Mouse (Mus musculus): ENCODE data around the gene Arf1. TPM values are rescaled to one million over a fixed set of nuclear protein-coding genes. Genes with fewer than 3 reads are reported as not detected.

Arf1 gene
- total and polyA plus RNA-seq, 3 experiments: 498 to 733 (median 509) TPM

- Histone ChIP-seq H3K4me3 (replicated peaks in 1 of 3; ENCODE audit: low read depth in 2 of 3, low read length in 2 of 3, poor library complexity in 1 of 3) (peak within 1 kb of the TSS; percentile 63 to 84 (median 67)), H3K79me2 (replicated peaks; ENCODE audit: control insufficient read depth, extremely low read depth, insufficient read depth, poor library complexity, severe bottlenecking) (no peaks in the 10 kb centered on the region), H3K27me3 (replicated peaks) (no peaks in the 10 kb centered on the region), H3K9me3 (replicated peaks; ENCODE audit: low read length) (no peaks in the 10 kb centered on the region), H3K4me2 (ENCODE audit: insufficient read depth, low read depth, poor library complexity, severe bottlenecking) (peak within 1 kb of the TSS; percentile 87), H3K4me1 (ENCODE audit: control insufficient read depth in 1 of 2, insufficient read depth in 2 of 2) (peaks cover 29 to 53% of the 10 kb centered on the region in 2 experiments), H3K9ac (ENCODE audit: insufficient read depth, low read depth) (peak within 1 kb of the TSS; percentile 82), H3K36me3 (replicated peaks in 1 of 2; ENCODE audit: control insufficient read depth in 1 of 2, insufficient read depth in 1 of 2, low read length in 1 of 2) (peaks cover 0 to 6% of the 10 kb centered on the region in 2 experiments), H3K27ac (ENCODE audit: insufficient read depth, low read depth) (peak within 1 kb of the TSS; percentile 95)
- peak; percentile 99 for DNase-seq (ENCODE audit: extremely low read depth)
- in situ Hi-C loops (cut with MboI; ENCODE audit: low pct_ligation_motif_present, low pct_unique_long_range_greater_than_20kb, low sequenced_read_pairs): no loop called here
- dilution Hi-C loops (cut with MboI; ENCODE audit: extremely low pct_ligation_motif_present, extremely low pct_unique_long_range_greater_than_20kb, low sequenced_read_pairs): no loop called here
- TF ChIP-seq USF1 (IDR thresholded peaks at IDR 0.05; ENCODE audit: low read depth, low read length) (no peak), ZC3H11A (IDR thresholded peaks at IDR 0.05; ENCODE audit: low read depth, low read length) (no peak), MEF2A (IDR thresholded peaks at IDR 0.05; ENCODE audit: borderline replicate concordance, low read depth, low read length) (peak; percentile 57; the same call in 1 of the 2 replicates), IRF4 (IDR thresholded peaks at IDR 0.05; ENCODE audit: low read depth, low read length) (no peak), USF2 (conservative IDR thresholded peaks at IDR 0.05; ENCODE audit: low read depth, low read length) (no peak), MAFK (IDR thresholded peaks at IDR 0.05; ENCODE audit: insufficient replicate concordance, low read length) (no peak), RCOR1 (conservative IDR thresholded peaks at IDR 0.05; ENCODE audit: low read depth, low read length) (no peak; the same call in 1 of the 2 replicates), ZKSCAN1 (IDR thresholded peaks at IDR 0.05; ENCODE audit: borderline replicate concordance, low read depth, low read length) (no peak), ETS1 (conservative IDR thresholded peaks at IDR 0.05; ENCODE audit: low read depth, low read length) (peak; percentile 78), NELFE (IDR thresholded peaks at IDR 0.05; ENCODE audit: low read depth, low read length) (peak; percentile 97), CTCF (conservative IDR thresholded peaks at IDR 0.05 in 1 of 2, IDR thresholded peaks at IDR 0.05 in 1 of 2; ENCODE audit: low read depth in 2 of 2, low read length in 2 of 2) (peak in 1 of 2 experiments; percentile 49; a peak in 2 of 4 replicates), NRF1 (IDR thresholded peaks at IDR 0.05; ENCODE audit: low read depth, low read length) (peak; percentile 85), MYC (IDR thresholded peaks at IDR 0.05; ENCODE audit: low read depth, low read length) (peak; percentile 69; the same call in 1 of the 2 replicates), ZNF384 (IDR thresholded peaks at IDR 0.05; ENCODE audit: low read depth, low read length) (no peak), MAZ (IDR thresholded peaks at IDR 0.05; ENCODE audit: low read depth, low read length) (peak; percentile 97), BHLHE40 (IDR thresholded peaks at IDR 0.05; ENCODE audit: low read depth, low read length) (peak; percentile 98), CHD1 (IDR thresholded peaks at IDR 0.05; ENCODE audit: low read depth, low read length) (no peak), MXI1 (IDR thresholded peaks at IDR 0.05; ENCODE audit: low read depth, low read length) (peak; percentile 83), JUN (IDR thresholded peaks at IDR 0.05; ENCODE audit: insufficient read depth, low read depth, low read length) (peak; percentile 84), JUND (conservative IDR thresholded peaks at IDR 0.05; ENCODE audit: low read depth, low read length) (peak; percentile 72), PAX5 (IDR thresholded peaks at IDR 0.05; ENCODE audit: low read length) (no peak), RAD21 (IDR thresholded peaks at IDR 0.05; ENCODE audit: low read depth, low read length) (no peak), KAT2A (IDR thresholded peaks at IDR 0.05; ENCODE audit: insufficient replicate concordance, low read length) (peak; percentile 79; the same call in 1 of the 2 replicates), E2F4 (IDR thresholded peaks at IDR 0.05; ENCODE audit: insufficient replicate concordance, low read depth, low read length) (no peak), SMC3 (IDR thresholded peaks at IDR 0.05; ENCODE audit: low read depth, low read length) (0 out of 2 replicates have a peak, but pooled peaks have one; percentile 11), CHD2 (IDR thresholded peaks at IDR 0.05; ENCODE audit: low read length) (0 out of 2 replicates have a peak, but pooled peaks have one; percentile 30), SIN3A (IDR thresholded peaks at IDR 0.05; ENCODE audit: low read length) (peak; percentile 89), EP300 (IDR thresholded peaks at IDR 0.05; ENCODE audit: low read length) (no peak), ZMIZ1 (IDR thresholded peaks at IDR 0.05; ENCODE audit: low read depth, low read length) (peak; percentile 92), TCF12 (IDR thresholded peaks at IDR 0.05; ENCODE audit: low read depth, low read length) (peak; percentile 88), HCFC1 (IDR thresholded peaks at IDR 0.05; ENCODE audit: low read depth, low read length) (peak; percentile 85), MAX (IDR thresholded peaks at IDR 0.05; ENCODE audit: low read length) (peak; percentile 85), ELF1 (IDR thresholded peaks at IDR 0.05; ENCODE audit: low read depth, low read length) (peak; percentile 99), POLR2AphosphoS2 (IDR thresholded peaks at IDR 0.05; ENCODE audit: low read depth, low read length) (peak; percentile 93), UBTF (IDR thresholded peaks at IDR 0.05; ENCODE audit: low read depth, low read length) (0 out of 2 replicates have a peak, but pooled peaks have one; percentile 49), POLR2A (IDR thresholded peaks at IDR 0.05; ENCODE audit: low read depth, low read length) (peak; percentile 95), GABPA (IDR thresholded peaks at IDR 0.05; ENCODE audit: insufficient replicate concordance, low read depth, low read length) (peak; percentile 9; the same call in 1 of the 2 replicates)
These were observed 64.5 kb downstream of the Arf1 start, which contains the start of gene Iba57 for GRCm38 (mm10) chr11:59163255-59164236. Gene Iba57, minus strand, starts transcription at chr11:59163739.
